Comparison of ENCODE assay signal across 9 mouse cellular contexts in genomic region chr10:130314110-130314829, GRCm38 (mm10). TPM values are rescaled to one million over a fixed set of nuclear protein-coding genes. Genes with fewer than 3 reads are reported as not detected.
A peak's percentile ranks its signal among the peaks of the same experiment; 100 is the strongest.
DNase-seq lines count a peak whose midpoint lies in the region; ATAC-seq lines count a peak whose summit lies in the region.
"Had no signal": no experiment of that assay in that cellular context is flagged by ENCODE, and none has a peak within 500 bp of the region (broad histone marks: within the 10 kb centered on the region; RNA-seq: fewer than 3 reads in every experiment).

No protein-coding gene starts in this region.

- H3K4me2 ChIP-seq in limb, embryonic 13.5 days (replicated peaks) = no peak overlapping the region
- H3K4me2 ChIP-seq: hindbrain, embryonic 15.5 days had no signal

- no peak overlapping the region for H3K4me3 ChIP-seq in limb, embryonic 13.5 days
- H3K4me3 ChIP-seq in limb, embryonic 10.5 days = no peak overlapping the region
- H3K4me3 ChIP-seq: hindbrain, embryonic 15.5 days had no signal

- H3K36me3 ChIP-seq in limb, embryonic 13.5 days = no peaks in the 10 kb centered on the region
- H3K36me3 ChIP-seq in limb, embryonic 10.5 days = no peaks in the 10 kb centered on the region
- H3K36me3 ChIP-seq: hindbrain, embryonic 15.5 days had no signal

- peak; percentile 13 for DNase-seq in CD4-positive, CD25-positive, alpha-beta regulatory T cell, adult 2 months (ENCODE audit: low read depth, low spot score)
- DNase-seq in limb, embryonic 10.5 days (ENCODE audit: low spot score) = no peak
- peak; percentile 8 for DNase-seq in gastrocnemius, adult 18-20 months (ENCODE audit: low spot score)
- no peak for DNase-seq in cerebellum, adult 9-10 months
- DNase-seq in urinary bladder, postnatal 10 days (ENCODE audit: low spot score) = no peak

- H3K27me3 ChIP-seq in limb, embryonic 13.5 days = no peaks in the 10 kb centered on the region
- H3K27me3 ChIP-seq in limb, embryonic 10.5 days (ENCODE audit: low read depth, poor library complexity, severe bottlenecking) = no peaks in the 10 kb centered on the region
- H3K27me3 ChIP-seq: hindbrain, embryonic 15.5 days had no signal

- no peaks in the 10 kb centered on the region for H3K4me1 ChIP-seq in limb, embryonic 13.5 days
- H3K4me1 ChIP-seq in limb, embryonic 10.5 days = no peaks in the 10 kb centered on the region
- H3K4me1 ChIP-seq: hindbrain, embryonic 15.5 days had no signal

- H3K9ac ChIP-seq in limb, embryonic 13.5 days = no peak overlapping the region
- H3K9ac ChIP-seq: hindbrain, embryonic 15.5 days had no signal

- no peak for ATAC-seq in CD4-positive, CD25-positive, alpha-beta regulatory T cell, adult 4 months
- ATAC-seq in limb, embryonic 13.5 days (ENCODE audit: low FRiP score, low read depth) = peak; percentile 76
- peak; percentile 50 for ATAC-seq in megakaryocyte, adult 5-6 weeks (ENCODE audit: poor library complexity, severe bottlenecking)

- 77% methylated on average over 2 of the region's 2 CpGs for WGBS in limb, embryonic 13.5 days
- 74% methylated on average over 2 of the region's 2 CpGs for WGBS in limb, embryonic 10.5 days

- H3K27ac ChIP-seq in limb, embryonic 13.5 days = no peak overlapping the region
- H3K27ac ChIP-seq in limb, embryonic 10.5 days = no peak overlapping the region
- H3K27ac ChIP-seq: hindbrain, embryonic 15.5 days had no signal

- no peaks in the 10 kb centered on the region for H3K9me3 ChIP-seq in limb, embryonic 13.5 days
- no peaks in the 10 kb centered on the region for H3K9me3 ChIP-seq in limb, embryonic 10.5 days (replicated peaks)
- H3K9me3 ChIP-seq: hindbrain, embryonic 15.5 days had no signal

RNA-seq across cellular contexts. Expression of gene Tespa1, which starts 8.4 kb away (rescaled TPM):
- polyA plus RNA-seq in CD4-positive, CD25-positive, alpha-beta regulatory T cell, adult 4 months (2017; shearing (Covaris generic)) = 100 to 1,000 TPM; 380 to 411 TPM
- polyA plus RNA-seq in limb, embryonic 13.5 days (2015; fragmentation: Nextera tagmentation; extraction: Ambion mirVana) = 0.86 and 1.0 TPM in 2 replicates
- 0.19 TPM in 1 of 2 replicates, not detected in the other for polyA plus RNA-seq in limb, embryonic 10.5 days (2016; fragmentation: Nextera tagmentation; extraction: Ambion mirVana)
- total RNA-seq in gastrocnemius, adult 18-20 months (2021) = under 1 TPM; 0.18 to 0.47 TPM
- 8.2 and 18.6 TPM in 2 replicates for total RNA-seq in megakaryocyte, adult 5-6 weeks (2015)
- 15.5 and 32.0 TPM in 2 replicates for total RNA-seq in megakaryocyte, adult 5-6 weeks (2017)

RNA-seq across cellular contexts. Expression of gene Neurod4, which starts 34.2 kb away (rescaled TPM):
- not detected for polyA plus RNA-seq in CD4-positive, CD25-positive, alpha-beta regulatory T cell, adult 4 months (2017; shearing (Covaris generic))
- not detected in 2 replicates for polyA plus RNA-seq in limb, embryonic 13.5 days (2015; fragmentation: Nextera tagmentation; extraction: Ambion mirVana)
- 0.05 and 0.11 TPM in 2 replicates for polyA plus RNA-seq in limb, embryonic 10.5 days (2016; fragmentation: Nextera tagmentation; extraction: Ambion mirVana)
- not detected for total RNA-seq in gastrocnemius, adult 18-20 months (2021)
- total RNA-seq in megakaryocyte, adult 5-6 weeks (2015) = not detected in 2 replicates
- not detected in 2 replicates for total RNA-seq in megakaryocyte, adult 5-6 weeks (2017)

Comparison
In these comparisons a context has a peak if more than half of its experiments do, and no peak if none do; other contexts are left out.
1. DNase-seq: peak in CD4-positive, CD25-positive, alpha-beta regulatory T cell, adult 2 months (single experiment) and gastrocnemius, adult 18-20 months (single experiment); none in limb, embryonic 10.5 days (single experiment), cerebellum, adult 9-10 months (single experiment) and urinary bladder, postnatal 10 days (single experiment).
2. RNA of gene Tespa1, which starts 8.4 kb away (polyA plus RNA-seq): 380 to 411 TPM in CD4-positive, CD25-positive, alpha-beta regulatory T cell, adult 4 months; 0.86 to 1.0 TPM in limb, embryonic 13.5 days and 0.19 TPM in limb, embryonic 10.5 days; every median in the first group is over 100 times any median in the second.